Mouse (Mus musculus) liver, embryonic 16.5 days (tissue): ENCODE results near the gene Cog4. TPM values are rescaled to one million over a fixed set of nuclear protein-coding genes. Genes with fewer than 3 reads are reported as not detected.

Source experiments
- polyA plus RNA-seq: library from polyadenylated mRNA; unstranded; fragments of >200 nt; fragmentation: Nextera tagmentation; extraction: Ambion mirVana; gene quantifications from 2 replicates; pipeline ENCODE4 v1.2.1, GENCODE M21; 2015

Cog4 gene
- polyA plus RNA-seq, 1 experiment from 2014 or later = 28.4 TPM

Other genes starting within 250 kb of the Cog4 start
- gene Vac14, start 228.0 kb upstream of the Cog4 start, polyA plus RNA-seq = 9.2 and 9.4 TPM in 2 replicates
- gene Mtss1l, start 125.1 kb upstream of the Cog4 start, polyA plus RNA-seq = 0.53 and 0.57 TPM in 2 replicates
- gene Il34, start 40.7 kb upstream of the Cog4 start, polyA plus RNA-seq = 0.31 TPM in 1 of 2 replicates, not detected in the other
- gene Sf3b3, start 187 bp downstream of the Cog4 start, polyA plus RNA-seq = 56.5 and 58.4 TPM in 2 replicates
- gene Fuk, start 55.9 kb downstream of the Cog4 start, polyA plus RNA-seq = 2.7 and 2.9 TPM in 2 replicates
- 21.0 and 23.7 TPM in 2 replicates for gene St3gal2, start 73.3 kb downstream of the Cog4 start, polyA plus RNA-seq
- 8.5 and 8.8 TPM in 2 replicates for gene Ddx19a, start 151.2 kb downstream of the Cog4 start, polyA plus RNA-seq
- 2.6 and 2.7 TPM in 2 replicates for gene Ddx19b, start 185.2 kb downstream of the Cog4 start, polyA plus RNA-seq
- 49.9 and 51.8 TPM in 2 replicates for gene Aars, start 186.5 kb downstream of the Cog4 start, polyA plus RNA-seq
- gene Exosc6, start 209.7 kb downstream of the Cog4 start, polyA plus RNA-seq = not detected in 2 replicates
- gene Clec18a, start 245.8 kb downstream of the Cog4 start, polyA plus RNA-seq = not detected in 2 replicates
- 2.5 and 2.9 TPM in 2 replicates for gene Pdpr, start 248.0 kb downstream of the Cog4 start, polyA plus RNA-seq